Mouse (Mus musculus): ENCODE data around the gene Tmem159.

DNA sequence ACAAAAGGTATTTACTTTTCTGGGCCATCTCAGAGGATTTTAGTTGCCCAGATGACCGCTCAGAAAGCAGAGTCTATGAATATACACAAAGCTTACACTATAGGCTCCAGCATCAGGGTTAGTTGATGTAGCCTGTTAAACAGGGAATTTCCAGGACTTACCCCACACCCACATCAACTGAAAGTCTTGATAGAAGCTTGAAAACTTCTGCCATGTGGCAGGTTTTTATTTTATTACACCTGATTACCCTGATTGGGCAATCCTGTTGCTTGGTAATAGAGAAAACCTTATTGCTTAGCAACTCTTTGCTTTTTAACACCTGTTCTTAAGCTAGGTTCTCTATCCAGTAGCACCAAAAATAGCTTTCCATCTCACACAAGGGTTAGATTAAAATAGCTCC lies 40.6 kb downstream of the Tmem159 start:
- TF ChIP-seq POLR2A (IDR thresholded peaks at IDR 0.05; ENCODE audit: control insufficient read depth, extremely low read depth, insufficient read depth, low read length, poor library complexity) (no peak), CTCF (IDR thresholded peaks at IDR 0.05; ENCODE audit: borderline replicate concordance, control insufficient read depth, extremely low read depth, insufficient read depth, low read length, poor library complexity) (no peak)
